Mouse (Mus musculus) midbrain, embryonic 12.5 days (tissue): Measurements from ENCODE around the gene Ptms. TPM values are rescaled to one million over a fixed set of nuclear protein-coding genes. Genes with fewer than 3 reads are reported as not detected.

ENCODE experiments used
- ATAC-seq: fragments of 200-750 bp; cut with Nextera tagmentation; 2 replicates; pipeline ENCODE4 v1.8.0; 2017; ENCODE audit warnings: low read depth, moderate TSS enrichment, moderate library complexity; ENCODE audit not compliant: low FRiP score
- H3K27ac ChIP-seq: fragments of 300-500 bp; sonication (generic); replicated peaks from 2 replicates; pipeline ENCODE4 v1.5.1; 2016; ENCODE audit warnings: mild to moderate bottlenecking
- H3K27me3 ChIP-seq: fragments of 300-500 bp; sonication (generic); 2 replicates; pipeline ENCODE4 v1.6.1; 2016; ENCODE audit warnings: mild to moderate bottlenecking
- H3K36me3 ChIP-seq: fragments of 300-500 bp; sonication (generic); 2 replicates; pipeline ENCODE4 v1.6.1; 2016
- H3K4me1 ChIP-seq: fragments of 300-500 bp; sonication (generic); 2 replicates; pipeline ENCODE4 v1.6.1; 2016
- H3K4me2 ChIP-seq: fragments of 300-500 bp; sonication (generic); replicated peaks from 2 replicates; pipeline ENCODE4 v1.6.1; 2016; ENCODE audit warnings: mild to moderate bottlenecking, moderate library complexity
- H3K4me3 ChIP-seq: fragments of 300-500 bp; sonication (generic); 2 replicates; pipeline ENCODE4 v1.5.1; 2016; ENCODE audit warnings: mild to moderate bottlenecking
- H3K9ac ChIP-seq: fragments of 300-500 bp; sonication (generic); replicated peaks from 2 replicates; pipeline ENCODE4 v1.6.1; 2016; ENCODE audit warnings: mild to moderate bottlenecking, moderate library complexity
- H3K9me3 ChIP-seq: fragments of 300-500 bp; sonication (generic); 2 replicates; pipeline ENCODE4 v1.6.1; 2016; ENCODE audit warnings: mild to moderate bottlenecking
- WGBS: fragments of 180-500 bp; shearing (Covaris S2); methylation state at CpG from one replicate; pipeline ENCODE4 v1.1.7; 2016; 5-methylcytosine and 5-hydroxymethylcytosine counted together
- polyA plus RNA-seq: library from polyadenylated mRNA; unstranded; fragments of >200 nt; fragmentation: Nextera tagmentation; extraction: Ambion mirVana; gene quantifications from 2 replicates; pipeline ENCODE4 v1.2.1, GENCODE M21; 2016

Ptms gene
- polyA plus RNA-seq, 1 experiment from 2014 or later: 525 TPM

DNA sequence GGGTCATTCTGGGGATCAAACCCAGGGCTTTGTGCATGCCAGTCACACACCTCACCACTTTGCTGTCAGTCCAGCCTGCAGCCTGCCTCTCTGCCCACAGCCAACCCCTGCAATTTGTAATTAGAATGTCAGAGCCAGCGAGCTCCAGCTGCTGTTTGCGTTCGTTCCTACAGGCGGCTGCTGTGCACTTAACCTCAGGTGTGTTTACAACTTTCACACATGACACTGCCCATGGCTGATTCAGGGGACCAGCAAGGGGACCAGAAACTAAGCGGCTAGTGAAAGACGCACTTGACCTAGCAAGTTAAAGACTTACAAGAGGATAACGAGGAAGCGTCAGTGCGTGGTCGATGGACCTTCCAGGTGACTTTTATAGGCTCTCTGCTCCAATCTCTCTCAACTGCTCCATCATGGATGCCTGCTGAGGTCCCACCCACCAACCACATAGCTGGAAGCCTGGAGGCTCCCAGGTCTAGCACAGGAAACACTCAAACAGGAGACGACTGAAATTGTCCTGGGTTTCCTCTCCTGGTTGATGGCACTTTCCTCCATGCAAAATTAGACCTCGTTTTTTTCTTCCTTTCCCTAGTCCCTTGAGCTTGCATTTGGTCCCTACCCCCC lies 5.4 kb upstream of the Ptms start:
- Histone ChIP-seq H3K4me3 (no peak overlapping the region), H3K4me1 (peaks cover 18% of the 10 kb centered on the region), H3K27me3 (0 out of 2 replicates have a peak, but pooled peaks cover 5% of the 10 kb centered on the region), H3K4me2 (no peak overlapping the region), H3K36me3 (no peaks in the 10 kb centered on the region), H3K27ac (no peak overlapping the region), H3K9me3 (no peaks in the 10 kb centered on the region), H3K9ac (no peak overlapping the region)
- no peak for ATAC-seq
- WGBS: 38% methylated on average over 12 of the region's 12 CpGs

DNA sequence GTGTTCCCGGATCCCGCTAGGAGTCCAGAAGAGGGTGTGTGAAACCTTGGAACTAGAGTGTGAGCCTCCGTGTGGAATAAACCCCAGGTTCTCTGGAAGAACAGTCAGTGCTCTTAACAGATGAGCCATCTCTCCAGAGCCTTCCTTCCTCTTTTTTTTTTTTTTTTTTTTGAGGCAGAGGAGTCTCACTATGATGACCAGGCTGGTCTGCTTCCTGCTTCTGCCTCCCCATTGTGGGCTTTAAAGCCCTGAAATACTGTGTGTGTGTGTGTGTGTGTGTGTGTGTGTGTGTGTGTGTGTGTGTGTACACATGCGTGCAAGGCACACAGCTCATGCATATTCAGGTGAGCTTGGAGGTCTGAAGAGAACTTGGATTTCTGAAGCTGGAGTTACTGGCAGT lies 1.6 kb upstream of the Ptms start:
- Histone ChIP-seq H3K4me2 (no peak overlapping the region), H3K36me3 (no peaks in the 10 kb centered on the region), H3K27ac (peak overlapping the region; percentile 100), H3K9me3 (no peaks in the 10 kb centered on the region), H3K9ac (no peak overlapping the region), H3K4me3 (no peak overlapping the region), H3K27me3 (0 out of 2 replicates have a peak, but pooled peaks cover 5% of the 10 kb centered on the region), H3K4me1 (peaks cover 35% of the 10 kb centered on the region)
- 64% methylated on average over 4 of the region's 4 CpGs for WGBS
- no peak for ATAC-seq

DNA sequence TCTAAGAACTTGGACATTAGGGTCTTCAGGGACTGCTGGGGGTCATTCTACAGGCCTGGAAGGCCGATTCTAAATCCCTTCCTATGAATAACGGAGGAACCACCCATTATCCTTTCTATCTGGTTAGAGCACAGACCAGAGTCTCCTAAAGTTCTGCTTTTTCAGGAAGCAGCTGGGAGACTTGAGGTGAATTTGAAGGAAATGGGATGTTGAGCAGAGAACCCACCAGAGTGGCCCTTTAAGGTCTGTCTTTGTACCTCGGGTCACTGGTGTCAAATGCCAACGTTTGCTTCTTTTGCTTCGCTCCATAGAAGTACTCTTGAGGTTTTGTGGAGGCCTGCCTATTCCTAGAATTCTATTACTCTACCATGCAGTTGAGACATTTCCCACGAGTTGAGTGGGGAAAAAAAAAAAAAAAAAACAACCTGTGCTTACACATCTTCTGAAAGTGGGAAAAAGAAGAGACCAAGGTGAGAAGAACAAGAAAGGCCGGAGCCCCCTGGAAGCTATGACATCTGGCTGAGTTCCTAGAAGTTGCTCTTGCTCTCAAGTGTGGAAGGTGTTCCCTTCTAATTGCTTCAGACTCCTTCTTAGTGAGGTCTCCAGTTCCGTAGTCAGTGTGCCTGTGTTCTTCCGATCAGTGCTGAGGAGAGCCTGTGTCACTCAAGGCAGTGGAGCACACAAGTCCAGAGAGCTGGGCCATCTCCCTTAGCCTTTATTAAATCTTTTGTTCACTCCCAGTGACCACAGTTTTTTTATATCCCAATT lies 599 bp upstream of the Ptms start:
- Histone ChIP-seq H3K4me2 (peak overlapping the region; percentile 98), H3K4me3 (peak overlapping the region; percentile 99), H3K9ac (0 out of 2 replicates have a peak overlapping the region, but pooled peaks have one; percentile 42), H3K9me3 (no peaks in the 10 kb centered on the region), H3K4me1 (peaks cover 45% of the 10 kb centered on the region), H3K27me3 (no peaks in the 10 kb centered on the region), H3K27ac (peak overlapping the region; percentile 100), H3K36me3 (no peaks in the 10 kb centered on the region)
- ATAC-seq: no peak
- WGBS: 24% methylated on average over 9 of the region's 9 CpGs

DNA sequence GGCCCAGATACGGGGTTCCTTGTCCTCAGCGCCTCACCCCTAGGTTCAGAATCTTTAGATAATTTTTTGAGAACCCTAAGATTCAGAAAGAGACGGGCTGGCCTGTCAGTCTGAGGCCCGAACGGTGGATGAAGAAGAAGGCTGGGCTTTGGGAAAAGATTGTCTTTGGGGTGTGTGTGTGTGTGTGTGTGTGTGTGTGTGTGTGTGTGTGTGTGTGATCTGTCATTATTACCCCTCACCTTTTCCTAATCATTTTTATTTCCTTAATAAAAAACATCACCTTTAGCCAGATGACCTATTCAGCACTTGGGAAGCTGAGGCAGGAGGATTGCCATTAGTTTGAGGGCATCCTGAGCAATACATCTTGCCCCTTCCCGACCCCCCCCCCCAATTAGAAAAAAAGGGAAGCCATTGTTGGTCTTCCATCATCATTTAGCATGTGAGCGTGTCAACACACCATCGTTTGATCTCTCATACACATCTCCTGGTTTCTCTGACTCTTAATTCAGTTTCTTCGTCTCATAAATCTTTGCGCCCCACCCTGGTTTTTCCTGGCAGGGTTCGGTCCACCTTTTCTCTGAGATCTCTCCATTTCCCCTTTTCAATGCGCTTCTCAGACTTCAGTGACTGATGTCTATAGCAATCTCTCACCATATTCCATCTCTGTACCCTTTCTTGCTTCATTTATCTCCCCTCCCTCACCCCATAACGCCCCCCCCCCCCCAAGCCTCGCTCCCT lies 844 bp downstream of the Ptms start:
- Histone ChIP-seq H3K4me2 (peak overlapping the region; percentile 98), H3K27ac (peak overlapping the region; percentile 100), H3K36me3 (peaks cover 10% of the 10 kb centered on the region), H3K9ac (peak overlapping the region; percentile 99), H3K27me3 (no peaks in the 10 kb centered on the region), H3K9me3 (no peaks in the 10 kb centered on the region), H3K4me3 (peak overlapping the region; percentile 99), H3K4me1 (peaks cover 59% of the 10 kb centered on the region)
- 17% methylated on average over 14 of the region's 14 CpGs for WGBS
- no peak for ATAC-seq

DNA sequence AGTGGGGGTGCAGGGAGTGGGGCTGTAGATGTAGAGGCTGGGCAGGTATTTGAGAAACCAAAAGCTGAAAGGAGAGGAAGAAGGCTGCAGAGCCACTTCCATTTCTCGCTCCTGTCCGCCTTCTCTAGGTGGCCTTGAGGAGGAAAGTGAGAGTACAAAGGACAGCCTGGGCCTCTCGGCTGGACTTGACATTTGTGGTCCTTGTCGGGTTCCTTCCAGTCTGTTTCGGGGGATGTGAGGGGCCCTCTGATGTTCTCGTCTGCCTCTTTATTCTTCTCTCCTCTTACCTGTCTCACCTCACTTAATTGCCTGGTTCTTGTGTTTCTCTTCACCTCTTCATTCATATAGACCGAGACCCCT lies 1.6 kb downstream of the Ptms start:
- WGBS: 8% methylated on average over 7 of the region's 7 CpGs
- no peaks in the 10 kb centered on the region; the same call in 1 of the 2 replicates for H3K27me3 ChIP-seq
- peaks cover 18% of the 10 kb centered on the region for H3K36me3 ChIP-seq
- peak overlapping the region; percentile 99 for H3K4me3 ChIP-seq
- H3K9me3 ChIP-seq: no peaks in the 10 kb centered on the region
- peak overlapping the region; percentile 98 for H3K4me2 ChIP-seq
- peak overlapping the region; percentile 99 for H3K9ac ChIP-seq
- H3K4me1 ChIP-seq: peaks cover 66% of the 10 kb centered on the region
- no peak for ATAC-seq
- peak overlapping the region; percentile 100 for H3K27ac ChIP-seq

DNA sequence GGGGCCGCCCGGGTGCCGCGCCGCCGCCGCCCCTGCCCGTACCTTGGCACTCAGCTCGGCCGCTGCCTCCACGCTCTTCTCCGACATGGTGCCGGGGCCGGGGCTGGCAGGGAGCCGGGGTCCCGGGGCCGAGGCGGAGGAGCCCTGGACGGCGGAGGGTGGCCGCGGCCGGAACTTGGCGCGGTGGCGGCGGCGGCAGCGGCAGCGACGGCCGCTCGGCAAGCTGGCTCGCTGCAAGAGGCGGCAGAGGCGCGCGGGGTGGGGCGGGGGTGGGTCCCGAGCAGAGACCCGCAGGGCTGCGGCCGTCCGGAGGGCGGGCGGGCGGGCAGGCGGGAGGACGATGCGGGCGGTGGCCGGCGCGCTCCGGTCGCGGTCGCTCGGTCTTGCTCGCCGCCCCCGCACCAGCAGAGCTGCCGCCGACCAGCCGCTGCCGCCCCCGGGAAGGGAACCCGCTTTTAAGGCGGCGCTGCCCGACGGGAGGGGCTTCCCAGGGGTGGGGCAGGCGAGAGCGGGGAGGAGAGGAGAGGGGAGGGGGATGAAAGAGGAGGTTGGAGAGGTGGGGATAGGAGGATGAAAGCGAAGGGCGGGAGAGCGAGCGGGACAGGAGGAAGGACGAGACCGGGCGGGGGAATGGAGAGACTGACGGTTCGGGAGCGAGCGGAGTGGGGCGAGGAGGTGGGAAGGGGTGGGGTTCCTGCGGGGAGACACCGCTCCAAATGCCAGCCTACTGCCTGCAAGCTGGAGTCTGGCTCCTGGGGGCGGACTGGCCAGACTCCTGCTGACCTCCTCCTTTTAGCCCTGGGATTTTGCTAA lies 2.2 kb downstream of the Ptms start:
- Histone ChIP-seq H3K4me3 (peak overlapping the region; percentile 99), H3K36me3 (peaks cover 24% of the 10 kb centered on the region), H3K4me2 (peak overlapping the region; percentile 98), H3K9ac (peak overlapping the region; percentile 99), H3K4me1 (peaks cover 66% of the 10 kb centered on the region), H3K27me3 (no peaks in the 10 kb centered on the region; the same call in 1 of the 2 replicates), H3K27ac (peak overlapping the region; percentile 100), H3K9me3 (no peaks in the 10 kb centered on the region)
- WGBS: under 1% methylated on average over 55 of the region's 89 CpGs
- peak; percentile 65 for ATAC-seq

DNA sequence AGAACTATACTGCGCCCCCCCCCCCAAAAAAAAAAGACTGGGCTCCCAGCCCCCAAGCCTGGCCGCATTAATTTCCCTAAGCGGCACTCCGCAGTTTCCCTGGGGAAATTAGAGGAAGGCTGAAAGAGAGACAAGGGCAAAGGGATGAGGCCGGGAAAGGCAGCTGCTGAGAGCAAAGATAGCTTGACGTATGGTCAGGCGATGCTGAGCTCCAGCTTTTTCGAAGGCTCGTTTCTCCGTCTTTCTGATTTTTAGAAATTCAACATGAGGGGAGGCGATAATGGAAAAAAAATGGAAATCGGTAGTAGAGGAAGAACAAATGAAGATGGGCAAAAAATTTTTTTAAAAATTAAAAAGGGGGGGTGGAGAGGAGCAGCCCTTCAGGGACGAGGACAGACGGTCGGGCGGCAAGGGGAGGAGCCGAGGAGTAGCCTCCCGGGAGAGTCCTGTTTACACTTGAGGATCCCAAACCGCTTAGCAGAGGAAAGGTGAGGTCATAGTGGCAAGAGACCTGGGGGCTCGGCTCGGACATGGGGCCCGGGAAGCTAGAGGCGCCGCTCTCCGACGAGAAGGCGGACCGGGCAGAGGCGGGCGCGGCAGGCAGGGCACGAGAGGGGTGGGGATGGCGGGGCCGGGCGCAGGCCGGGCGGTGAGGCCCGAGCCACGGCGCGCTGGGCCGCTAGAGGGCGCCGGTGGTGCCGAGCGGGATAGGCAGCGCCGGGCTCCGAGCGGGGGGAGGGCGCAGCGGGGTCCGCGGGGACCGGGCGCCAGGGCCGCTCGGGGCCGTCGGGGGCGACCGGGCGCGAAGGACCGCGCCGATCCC lies 3.0 kb downstream of the Ptms start:
- peak overlapping the region; percentile 98 for H3K4me2 ChIP-seq
- peak overlapping the region; percentile 99 for H3K4me3 ChIP-seq
- peak overlapping the region; percentile 100 for H3K27ac ChIP-seq
- peak overlapping the region; percentile 99 for H3K9ac ChIP-seq
- H3K36me3 ChIP-seq: peaks cover 28% of the 10 kb centered on the region
- H3K4me1 ChIP-seq: peaks cover 66% of the 10 kb centered on the region
- no peaks in the 10 kb centered on the region; the same call in 1 of the 2 replicates for H3K27me3 ChIP-seq
- ATAC-seq: peak; percentile 52
- H3K9me3 ChIP-seq: no peaks in the 10 kb centered on the region
- under 1% methylated on average over 45 of the region's 67 CpGs for WGBS

DNA sequence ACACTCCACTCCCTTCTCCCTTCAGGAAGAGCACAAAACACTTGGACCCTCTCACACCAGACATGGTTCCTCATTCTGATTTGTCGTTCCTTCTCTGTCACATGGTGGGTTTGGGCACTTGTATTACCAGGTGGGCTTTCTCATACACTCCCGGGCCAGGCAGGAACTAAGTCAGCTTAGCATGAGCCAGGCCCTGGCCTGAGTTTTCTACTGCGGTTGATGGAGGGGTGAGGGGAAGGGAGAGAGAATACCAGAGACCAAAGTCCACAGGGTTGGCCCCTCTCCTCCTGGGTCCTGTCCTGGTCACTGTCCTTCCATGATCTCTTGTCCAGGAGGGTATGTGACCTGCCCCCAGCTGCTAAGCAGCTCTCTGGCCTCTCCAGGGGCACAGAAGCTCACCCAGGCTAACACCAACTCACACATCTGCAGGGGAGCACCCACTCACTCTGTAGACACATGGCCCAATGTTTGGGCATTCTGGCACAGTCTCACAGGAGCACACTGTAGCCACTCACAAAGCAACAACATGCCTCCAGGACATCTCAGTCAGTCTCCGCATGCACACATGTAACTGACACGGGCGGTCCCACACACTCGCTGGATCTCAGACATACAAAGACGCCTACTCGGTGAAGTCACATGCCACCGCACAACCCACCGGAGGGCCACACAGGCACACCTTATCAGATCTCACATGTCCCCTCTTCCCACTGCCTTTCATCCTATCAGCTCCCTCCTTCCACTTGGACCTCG lies 3.8 kb downstream of the Ptms start:
- Histone ChIP-seq H3K4me1 (peaks cover 61% of the 10 kb centered on the region), H3K4me2 (peak overlapping the region; percentile 98), H3K4me3 (peak overlapping the region; percentile 99), H3K27ac (peak overlapping the region; percentile 100), H3K9ac (peak overlapping the region; percentile 99), H3K27me3 (peaks cover 5% of the 10 kb centered on the region), H3K36me3 (peaks cover 28% of the 10 kb centered on the region), H3K9me3 (no peaks in the 10 kb centered on the region)
- no peak for ATAC-seq
- WGBS: 3% methylated on average over 12 of the region's 12 CpGs

DNA sequence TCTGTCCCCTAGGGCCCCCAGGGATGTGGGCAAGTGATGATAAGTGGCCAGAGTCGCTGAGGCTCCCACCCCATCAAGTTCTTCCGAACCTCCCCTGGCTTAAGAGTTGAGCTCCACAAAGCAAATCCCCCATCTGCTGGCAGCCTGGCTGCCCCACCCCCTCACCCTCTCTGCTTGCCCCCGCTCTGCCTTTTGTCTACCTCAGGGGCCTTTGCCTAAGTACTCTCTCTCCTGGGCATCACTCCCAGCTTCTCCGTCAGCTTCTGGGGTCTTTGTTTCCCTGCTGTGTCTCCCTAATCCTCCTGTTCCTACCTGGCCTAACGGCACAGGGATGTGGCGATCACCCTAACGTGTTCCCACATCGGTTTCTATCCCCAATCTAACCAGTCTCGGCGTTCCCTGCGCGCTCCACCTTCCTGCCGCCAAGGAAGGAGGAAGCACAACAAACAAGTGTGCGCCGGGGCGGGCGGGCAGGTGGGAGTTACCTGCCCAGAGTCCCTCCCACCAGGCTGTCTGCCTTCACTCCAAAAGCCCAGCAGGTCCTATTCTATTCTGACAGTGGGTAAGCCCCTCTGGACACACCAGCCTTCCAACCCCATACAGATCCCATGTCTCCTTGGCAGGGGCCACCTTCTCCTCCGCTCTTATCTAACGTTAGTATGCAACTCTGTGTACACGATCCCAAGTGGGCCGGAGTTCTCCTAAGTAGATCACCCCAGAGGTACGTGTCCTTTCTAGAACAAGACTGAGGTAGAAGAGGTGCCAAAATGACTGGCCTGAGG lies 4.6 kb downstream of the Ptms start:
- Histone ChIP-seq H3K27ac (peak overlapping the region; percentile 100), H3K4me2 (peak overlapping the region; percentile 98), H3K4me3 (peak overlapping the region; percentile 99), H3K36me3 (peaks cover 28% of the 10 kb centered on the region), H3K4me1 (peaks cover 62% of the 10 kb centered on the region), H3K9me3 (no peaks in the 10 kb centered on the region), H3K27me3 (peaks cover 12% of the 10 kb centered on the region), H3K9ac (peak overlapping the region; percentile 99)
- no peak for ATAC-seq
- WGBS: 7% methylated on average over 22 of the region's 22 CpGs

DNA sequence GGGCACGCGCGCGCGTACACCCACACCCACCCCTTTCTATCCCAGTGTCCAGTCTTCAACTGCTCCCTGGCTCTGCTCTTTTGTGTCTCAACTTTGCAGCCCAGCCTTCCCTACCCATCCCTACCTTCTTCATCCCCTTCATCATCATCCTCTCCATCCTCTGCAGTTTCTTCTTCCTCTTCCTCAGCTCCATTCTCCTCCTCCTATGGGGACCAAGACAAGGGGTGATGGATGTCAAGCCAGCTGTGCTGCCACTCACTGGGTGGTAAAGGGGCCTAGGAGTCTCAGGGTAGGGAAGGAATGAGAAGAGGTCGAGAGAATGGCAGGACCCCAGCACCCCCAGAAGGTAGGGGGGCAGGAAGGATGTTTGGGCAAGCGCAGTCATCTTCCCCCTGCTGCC lies 5.4 kb downstream of the Ptms start:
- peaks cover 21% of the 10 kb centered on the region for H3K27me3 ChIP-seq
- peak overlapping the region; percentile 100 for H3K27ac ChIP-seq
- H3K4me3 ChIP-seq: peak overlapping the region; percentile 99
- peaks cover 28% of the 10 kb centered on the region for H3K36me3 ChIP-seq
- WGBS: 58% methylated on average over 2 of the region's 7 CpGs
- ATAC-seq: no peak
- peak overlapping the region; percentile 99 for H3K9ac ChIP-seq
- peaks cover 64% of the 10 kb centered on the region for H3K4me1 ChIP-seq
- no peaks in the 10 kb centered on the region for H3K9me3 ChIP-seq
- peak overlapping the region; percentile 98 for H3K4me2 ChIP-seq
